Mouse (Mus musculus): ENCODE results near the gene Fcgr1.
A peak's percentile ranks its signal among the peaks of the same experiment; 100 is the strongest.
"Not testable (repeated sequence)": the region's sequence is repeated elsewhere in the genome, so short reads cannot be mapped to it uniquely, and the experiment has no call there.

Fcgr1 gene

GRCm38 (mm10) chr3:96247356-96248140 is 46.2 kb downstream of the Fcgr1 start:
- DNase-seq: no peak

GRCm38 (mm10) chr3:96246427-96246856 is 47.3 kb downstream of the Fcgr1 start, which contains the start of gene Hist2h3c1:
Hist2h3c1 (plus strand) TSS chr3:96246685.
- DNase-seq: not testable (repeated sequence)

GRCm38 (mm10) chr3:96246018-96246417 is 47.8 kb downstream of the Fcgr1 start:
- not testable (repeated sequence) for DNase-seq

- DNase-seq: peak; percentile 86
Observed at GRCm38 (mm10) chr3:96245003-96245886, 48.5 kb downstream of the Fcgr1 start, which contains the start of gene Hist2h2aa1. Hist2h2aa1 (plus strand) TSS chr3:96245497.

- DNase-seq: no peak
Observed at GRCm38 (mm10) chr3:96243921-96244572, 49.7 kb downstream of the Fcgr1 start.

- no peak for DNase-seq
Observed at GRCm38 (mm10) chr3:96240799-96241197, 53.0 kb downstream of the Fcgr1 start.

GRCm38 (mm10) chr3:96239949-96240798 is 53.6 kb downstream of the Fcgr1 start, which contains the start of gene Hist2h2aa2:
Hist2h2aa2 (minus strand) TSS chr3:96240276.
- DNase-seq: peak; percentile 92

GRCm38 (mm10) chr3:96238954-96239793 is 54.6 kb downstream of the Fcgr1 start, which contains the start of gene Hist2h3c2:
Hist2h3c2 (minus strand) TSS chr3:96239127.
- peak; percentile 51 for DNase-seq

- no peak for DNase-seq
Observed at GRCm38 (mm10) chr3:96237904-96238511, 55.8 kb downstream of the Fcgr1 start.

GRCm38 (mm10) chr3:96237335-96237903 is 56.4 kb downstream of the Fcgr1 start:
- DNase-seq: no peak

GRCm38 (mm10) chr3:96236834-96237334 is 56.9 kb downstream of the Fcgr1 start:
- no peak for DNase-seq

GRCm38 (mm10) chr3:96235836-96236235 is 57.9 kb downstream of the Fcgr1 start:
- no peak for DNase-seq

GRCm38 (mm10) chr3:96234914-96235313 is 58.9 kb downstream of the Fcgr1 start:
- no peak for DNase-seq

Measured in thymus, postnatal 4 days (tissue).